Mouse (Mus musculus) retina, postnatal 7 days (tissue): Measurements from ENCODE around the gene Mapkap1.

Source experiments
- DNase-seq: peaks from one replicate; pipeline ENCODE4 v3.0.0-alpha.2; 2012; ENCODE audit warnings: low read depth, low spot score

The Mapkap1 gene

GRCm38 (mm10) chr2:34530042-34530441 lies 123.5 kb downstream of the Mapkap1 start:
- DNase-seq, result no peak

GRCm38 (mm10) chr2:34531801-34532298 lies 125.3 kb downstream of the Mapkap1 start:
- no peak for DNase-seq

GRCm38 (mm10) chr2:34532394-34532793 lies 125.8 kb downstream of the Mapkap1 start:
- DNase-seq, result no peak

DNA sequence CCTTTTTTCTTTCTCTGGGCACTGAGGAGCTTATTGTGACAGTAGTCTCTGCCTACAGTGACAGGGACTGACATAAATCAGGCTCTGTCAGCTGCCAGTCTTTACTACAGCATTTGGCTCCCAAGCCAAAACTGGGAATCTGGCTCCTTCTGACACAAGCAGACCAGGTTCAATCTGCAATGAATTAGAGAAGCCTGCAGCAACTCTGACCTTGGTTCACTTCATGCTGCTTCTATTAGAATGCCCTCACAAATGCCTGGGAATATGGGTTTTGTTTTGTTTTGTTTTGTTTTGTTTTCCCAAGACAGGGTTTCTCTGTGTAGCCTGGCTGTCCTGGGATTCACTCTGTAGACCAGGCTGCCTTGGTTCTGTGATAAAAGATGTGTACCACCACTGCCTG lies 126.7 kb downstream of the Mapkap1 start:
- no peak for DNase-seq

DNA sequence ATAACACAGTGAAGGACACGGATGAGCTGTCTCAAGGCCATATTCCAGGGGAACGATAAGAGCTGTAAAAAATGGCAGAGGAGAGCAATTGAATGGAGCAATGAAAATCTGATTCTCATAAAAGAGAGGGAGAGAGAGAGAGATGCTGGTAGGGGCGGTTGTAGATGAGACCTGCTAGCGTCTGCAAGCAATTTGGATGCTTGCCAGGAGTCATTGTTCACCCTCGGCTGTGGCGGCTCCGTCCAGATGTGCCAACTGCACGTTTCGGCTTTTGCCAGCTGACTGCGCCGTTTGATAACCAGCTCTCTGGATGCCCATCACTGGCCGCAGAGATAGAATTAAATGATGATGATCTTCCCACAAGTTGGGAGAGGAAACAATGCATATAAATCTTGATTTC lies 128.4 kb downstream of the Mapkap1 start:
- DNase-seq, result no peak

- no peak for DNase-seq
These were observed 130.8 kb downstream of the Mapkap1 start for GRCm38 (mm10) chr2:34537356-34537755.

GRCm38 (mm10) chr2:34543581-34543980 lies 137.0 kb downstream of the Mapkap1 start:
- no peak for DNase-seq

- DNase-seq, result no peak
These were observed 137.4 kb downstream of the Mapkap1 start for GRCm38 (mm10) chr2:34544021-34544420.

- no peak for DNase-seq
These were observed 138.2 kb downstream of the Mapkap1 start for GRCm38 (mm10) chr2:34544646-34545395.

DNA sequence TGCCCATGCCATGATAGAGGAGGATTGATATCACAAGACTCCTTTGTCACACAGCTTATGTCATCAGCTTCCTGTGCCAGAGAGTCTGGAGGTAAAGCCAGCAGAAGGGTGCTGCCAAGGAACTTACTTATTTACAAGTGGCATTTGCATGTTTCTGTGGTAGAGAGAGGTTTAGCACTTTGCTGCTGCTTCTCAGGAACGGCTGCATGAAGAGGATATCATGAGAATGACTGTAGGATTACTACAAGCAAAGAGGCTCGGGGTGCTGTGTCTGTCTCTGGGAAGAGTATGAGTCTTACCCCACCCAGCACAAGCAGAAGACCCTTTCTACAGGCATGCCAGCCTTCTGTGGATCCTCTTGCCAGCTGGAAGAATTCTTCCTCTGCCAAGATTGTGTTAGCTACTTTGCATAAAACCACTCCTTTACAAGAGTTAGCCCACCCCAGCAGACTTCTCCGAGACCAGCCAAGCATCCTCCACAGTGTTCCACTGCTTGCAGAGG lies 139.7 kb downstream of the Mapkap1 start:
- DNase-seq, result no peak

- DNase-seq, result no peak
These were observed 140.9 kb downstream of the Mapkap1 start for GRCm38 (mm10) chr2:34547516-34547915.

- DNase-seq, result no peak
These were observed 142.4 kb downstream of the Mapkap1 start for GRCm38 (mm10) chr2:34548961-34549360.

DNA sequence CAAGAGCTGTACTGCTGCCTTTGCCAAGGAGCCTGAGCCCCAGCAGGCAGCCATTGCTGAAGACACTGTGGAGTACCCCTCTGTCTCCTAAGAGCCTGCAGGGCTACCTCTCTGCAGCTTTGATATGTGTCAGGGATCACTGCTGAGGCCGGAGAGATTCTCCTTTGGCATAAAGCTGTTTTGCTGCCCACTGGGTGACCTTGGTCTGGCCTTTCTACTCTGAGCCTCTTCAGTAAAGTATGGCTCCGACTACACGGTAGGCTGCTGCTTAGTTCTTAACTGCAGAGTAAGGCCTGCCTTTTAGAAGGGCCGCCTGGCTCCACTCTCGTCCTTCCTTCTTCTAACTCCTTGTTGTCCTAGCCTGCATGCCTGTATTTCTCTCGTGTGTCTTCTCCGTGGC lies 142.9 kb downstream of the Mapkap1 start:
- no peak for DNase-seq

DNA sequence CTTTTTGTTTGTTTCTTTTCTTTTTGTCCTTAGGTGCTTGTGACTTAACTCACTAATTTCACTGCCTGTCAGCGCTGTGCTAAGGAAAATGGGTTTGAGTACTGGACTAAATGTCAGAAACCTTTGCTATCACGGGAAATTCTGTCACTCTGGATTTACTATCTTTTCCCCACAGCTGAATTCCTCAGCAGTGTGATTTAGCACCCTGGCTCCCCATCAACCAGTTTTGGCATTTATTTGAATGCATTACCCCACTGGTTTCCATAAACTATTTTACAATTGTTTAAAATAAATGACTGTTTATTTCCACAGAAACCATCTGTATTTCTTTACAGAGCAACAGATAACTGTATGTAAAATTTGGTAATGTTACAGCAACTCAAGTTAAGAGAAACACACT lies 146.2 kb downstream of the Mapkap1 start:
- no peak for DNase-seq

DNA sequence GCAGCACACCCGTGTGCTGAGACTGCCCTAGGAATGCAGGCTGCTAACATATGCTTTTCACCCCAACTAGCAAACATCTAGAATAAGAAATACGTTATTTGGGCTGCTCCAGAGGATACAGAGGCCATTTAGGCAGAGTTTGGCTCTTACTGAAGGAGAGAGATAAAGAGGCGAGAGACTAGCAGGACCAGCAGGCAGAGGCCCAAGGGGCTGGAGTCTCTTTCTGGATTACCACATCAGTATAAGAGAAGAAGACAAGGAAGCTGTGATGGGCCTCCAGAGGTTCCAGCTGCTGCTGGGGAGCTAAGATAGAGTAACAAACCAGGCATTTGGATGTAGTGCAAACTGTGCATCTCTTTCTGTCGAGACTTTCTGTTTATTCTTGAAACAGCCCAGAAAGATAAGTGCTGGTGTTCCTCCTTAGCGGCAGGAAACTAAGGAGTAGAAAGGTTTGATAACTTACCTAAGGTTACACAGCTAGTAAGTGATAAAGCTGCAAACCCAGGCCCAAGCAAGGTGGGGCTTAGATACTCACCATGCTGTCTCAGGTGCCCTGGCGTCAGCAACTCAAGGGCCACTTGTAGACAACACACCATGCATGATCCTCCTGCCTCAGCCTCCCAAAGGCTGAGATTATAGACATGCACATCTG lies 147.1 kb downstream of the Mapkap1 start:
- no peak for DNase-seq

GRCm38 (mm10) chr2:34560146-34560545 lies 153.6 kb downstream of the Mapkap1 start:
- no peak for DNase-seq

DNA sequence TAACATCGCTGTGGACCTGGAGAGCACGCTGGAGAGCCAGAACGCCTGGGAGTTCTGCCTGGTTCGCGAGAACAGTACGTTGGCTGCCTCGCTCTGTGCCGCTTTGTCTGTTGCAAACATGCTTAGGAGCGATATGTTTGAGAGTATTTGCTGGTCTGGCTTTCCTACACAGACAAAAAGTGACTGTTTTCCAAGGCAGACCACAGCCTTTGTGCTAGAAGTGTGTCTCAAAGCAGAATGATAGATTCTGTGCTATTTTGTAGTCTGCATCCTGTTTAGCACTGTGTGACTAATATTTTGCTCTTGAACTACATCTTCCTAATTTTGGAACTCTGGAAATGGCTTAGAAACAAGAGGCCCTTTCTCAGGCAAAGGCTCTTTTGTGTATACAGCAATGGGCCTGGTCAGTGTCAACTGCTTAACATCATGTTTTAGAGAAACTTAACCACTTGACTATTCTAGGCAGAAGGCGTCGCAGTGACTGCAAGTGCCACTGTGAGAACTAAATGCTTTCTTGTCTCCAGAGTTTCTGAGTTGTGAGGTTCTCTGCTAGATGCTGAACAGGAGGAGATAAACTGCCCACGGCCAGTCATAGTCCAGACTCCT lies 156.6 kb downstream of the Mapkap1 start:
- no peak for DNase-seq

DNA sequence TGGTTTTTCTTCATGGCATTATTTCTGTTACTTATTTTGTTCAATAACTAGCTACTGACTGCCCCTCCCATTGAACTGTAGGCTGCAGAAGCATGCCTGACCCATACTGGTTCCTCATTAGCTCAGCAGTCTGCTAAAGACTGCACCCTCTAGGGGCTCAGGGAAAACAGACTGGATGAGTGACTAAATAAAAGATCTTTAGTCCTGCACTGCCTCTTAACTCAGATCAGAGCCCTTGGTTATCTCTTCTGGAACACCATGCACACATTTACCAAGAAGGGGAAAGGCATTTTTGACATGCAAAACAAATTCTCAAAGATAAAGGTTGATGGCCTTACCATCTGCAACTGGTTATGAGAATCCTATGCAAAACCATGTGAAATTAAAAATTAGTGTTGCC lies 157.3 kb downstream of the Mapkap1 start:
- no peak for DNase-seq

- no peak for DNase-seq
These were observed 159.6 kb downstream of the Mapkap1 start for GRCm38 (mm10) chr2:34566146-34566545.

DNA sequence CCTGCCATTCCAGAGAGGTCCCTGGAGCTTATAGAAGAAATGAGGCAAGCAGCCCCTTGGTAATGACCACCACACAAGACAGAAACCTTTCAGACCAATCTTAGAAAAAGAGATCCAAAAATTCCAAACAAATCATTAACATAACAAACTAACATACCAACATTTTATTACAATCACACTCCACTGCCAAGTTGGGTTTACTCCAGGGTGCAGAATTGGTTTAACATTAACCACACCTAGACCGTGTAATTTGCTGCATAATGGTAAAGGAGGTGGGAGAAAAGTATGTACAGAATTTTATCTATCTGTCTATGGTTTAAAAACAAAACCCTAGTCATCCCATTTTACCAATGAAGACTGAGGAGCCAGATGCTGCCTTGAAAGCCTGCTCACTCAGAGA lies 160.0 kb downstream of the Mapkap1 start:
- no peak for DNase-seq

DNA sequence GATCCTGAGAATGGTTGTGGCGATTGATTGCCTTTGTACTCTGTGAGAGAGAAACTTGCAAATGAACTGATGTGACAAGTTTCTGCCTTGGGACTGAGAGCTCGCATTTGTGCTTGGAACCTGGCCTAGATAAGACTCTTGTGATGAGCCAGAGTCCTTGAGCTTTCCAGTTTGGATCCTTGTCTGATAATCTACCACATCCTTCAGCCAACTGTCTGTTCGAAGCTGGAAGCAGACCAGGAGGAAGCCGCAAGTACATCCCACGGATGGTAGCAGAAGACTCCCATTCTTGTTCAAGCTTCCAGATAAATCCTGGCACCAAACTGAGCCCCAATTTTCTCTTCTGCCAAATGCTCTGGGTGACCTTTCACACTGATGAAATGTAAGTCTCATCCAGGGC lies 162.6 kb downstream of the Mapkap1 start:
- DNase-seq, result no peak

DNA sequence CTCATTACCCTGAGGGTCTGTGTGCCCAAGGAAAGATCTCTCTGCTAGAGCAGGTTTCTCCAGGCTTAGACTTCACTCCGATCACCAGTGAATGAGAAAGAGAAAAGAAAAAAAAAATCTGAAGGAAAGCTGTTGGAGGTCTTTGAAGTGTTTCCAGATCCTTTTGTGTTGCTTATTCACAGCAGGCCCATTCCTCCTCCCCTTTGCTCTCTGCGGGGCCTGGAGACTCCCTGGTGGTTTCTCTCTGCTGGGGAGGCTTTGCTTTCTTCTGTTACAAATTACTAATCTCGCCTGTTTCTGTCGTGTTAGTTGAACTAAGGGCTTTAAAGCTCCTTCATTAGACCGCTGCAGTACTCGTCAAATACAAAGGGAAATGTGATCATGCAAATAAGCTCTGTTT lies 163.8 kb downstream of the Mapkap1 start:
- DNase-seq, result no peak

DNA sequence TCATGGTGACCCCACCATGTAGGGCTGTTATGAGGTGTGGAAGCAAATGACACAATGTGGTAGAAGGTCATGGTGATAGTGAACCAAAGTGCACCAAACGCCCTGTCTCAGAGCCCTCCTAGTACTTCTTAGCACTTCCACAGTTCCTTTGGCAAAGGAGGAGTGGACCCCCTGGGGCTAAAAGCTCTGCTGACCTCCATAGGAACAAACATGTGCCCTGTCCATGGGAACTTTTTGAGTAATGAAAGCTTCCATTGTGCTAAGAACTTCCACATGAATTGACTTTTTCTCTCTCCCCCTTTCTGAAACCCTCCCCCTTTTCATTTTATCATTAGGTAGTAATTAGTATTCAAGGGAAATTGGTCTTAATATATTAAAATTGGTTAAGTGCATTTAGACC lies 164.5 kb downstream of the Mapkap1 start:
- no peak for DNase-seq
